Mouse (Mus musculus): ENCODE measurements around the gene Ubiad1. TPM values are rescaled to one million over a fixed set of nuclear protein-coding genes. Genes with fewer than 3 reads are reported as not detected.

Ubiad1 gene
- polyA plus RNA-seq (2015; fragmentation: Nextera tagmentation; extraction: Ambion mirVana), result 24.3 and 25.6 TPM in 2 replicates

GRCm38 (mm10) chr4:148444250-148444967, at the start of gene Ubiad1:
Gene Ubiad1 (minus strand): TSS chr4:148444771.
- WGBS, result under 1% methylated on average over 46 of the region's 46 CpGs
- H3K27me3 ChIP-seq (ENCODE audit: control insufficient read depth, insufficient read depth, low read length), result no peaks in the 10 kb centered on the region
- peak within 1 kb of the TSS; percentile 97 for H3K9ac ChIP-seq (ENCODE audit: low read length)
- H3K4me3 ChIP-seq (ENCODE audit: low read length), result peak within 1 kb of the TSS; percentile 93
- peak within 1 kb of the TSS; percentile 82 for H3K4me2 ChIP-seq (ENCODE audit: low read depth, low read length)
- peaks cover 6% of the 10 kb centered on the region; the same call in 1 of the 2 replicates for H3K36me3 ChIP-seq (ENCODE audit: control insufficient read depth, insufficient read depth)
- peak within 1 kb of the TSS; percentile 91 for H3K27ac ChIP-seq (ENCODE audit: low read length)
- H3K9me3 ChIP-seq (replicated peaks; ENCODE audit: control insufficient read depth, low read length), result no peaks in the 10 kb centered on the region
- H3K4me1 ChIP-seq (ENCODE audit: control insufficient read depth, insufficient read depth, low read length), result peaks cover 31% of the 10 kb centered on the region
- peak; percentile 71 for ATAC-seq (replicated peaks; ENCODE audit: extremely low read depth, insufficient read depth, low FRiP score)

GRCm38 (mm10) chr4:148491448-148491847, 46.9 kb upstream of the Ubiad1 start:
- H3K4me3 ChIP-seq (ENCODE audit: low read length), result no peak overlapping the region
- H3K9me3 ChIP-seq (replicated peaks; ENCODE audit: control insufficient read depth, low read length), result no peaks in the 10 kb centered on the region
- peaks cover 7% of the 10 kb centered on the region; the same call in 1 of the 2 replicates for H3K4me1 ChIP-seq (ENCODE audit: control insufficient read depth, insufficient read depth, low read length)
- no peak overlapping the region for H3K27ac ChIP-seq (ENCODE audit: low read length)
- H3K27me3 ChIP-seq (ENCODE audit: control insufficient read depth, insufficient read depth, low read length), result no peaks in the 10 kb centered on the region
- H3K9ac ChIP-seq (ENCODE audit: low read length), result no peak overlapping the region
- peaks cover 39% of the 10 kb centered on the region for H3K36me3 ChIP-seq (ENCODE audit: control insufficient read depth, insufficient read depth)
- no peak for ATAC-seq (replicated peaks; ENCODE audit: extremely low read depth, insufficient read depth, low FRiP score)
- 84% methylated on average over 7 of the region's 7 CpGs for WGBS
- H3K4me2 ChIP-seq (ENCODE audit: low read depth, low read length), result no peak overlapping the region

- 31% methylated on average over 6 of the region's 6 CpGs for WGBS
- Histone ChIP-seq H3K27ac (ENCODE audit: low read length) (0 out of 2 replicates have a peak overlapping the region, but pooled peaks have one; percentile 7), H3K9ac (ENCODE audit: low read length) (no peak overlapping the region), H3K9me3 (replicated peaks; ENCODE audit: control insufficient read depth, low read length) (no peaks in the 10 kb centered on the region), H3K36me3 (ENCODE audit: control insufficient read depth, insufficient read depth) (peaks cover 45% of the 10 kb centered on the region), H3K4me2 (ENCODE audit: low read depth, low read length) (no peak overlapping the region), H3K27me3 (ENCODE audit: control insufficient read depth, insufficient read depth, low read length) (no peaks in the 10 kb centered on the region), H3K4me1 (ENCODE audit: control insufficient read depth, insufficient read depth, low read length) (peaks cover 7% of the 10 kb centered on the region; the same call in 1 of the 2 replicates), H3K4me3 (ENCODE audit: low read length) (no peak overlapping the region)
- 0 out of 2 replicates have a peak, but pooled peaks have one; percentile 41 for ATAC-seq (replicated peaks; ENCODE audit: extremely low read depth, insufficient read depth, low FRiP score)
Observed at GRCm38 (mm10) chr4:148490502-148490901, 45.9 kb upstream of the Ubiad1 start.

GRCm38 (mm10) chr4:148487841-148488240, 43.3 kb upstream of the Ubiad1 start:
- Histone ChIP-seq H3K4me1 (ENCODE audit: control insufficient read depth, insufficient read depth, low read length) (no peaks in the 10 kb centered on the region), H3K9ac (ENCODE audit: low read length) (no peak overlapping the region), H3K27ac (ENCODE audit: low read length) (no peak overlapping the region), H3K9me3 (replicated peaks; ENCODE audit: control insufficient read depth, low read length) (no peaks in the 10 kb centered on the region), H3K4me2 (ENCODE audit: low read depth, low read length) (no peak overlapping the region), H3K36me3 (ENCODE audit: control insufficient read depth, insufficient read depth) (peaks cover 55% of the 10 kb centered on the region), H3K4me3 (ENCODE audit: low read length) (no peak overlapping the region), H3K27me3 (ENCODE audit: control insufficient read depth, insufficient read depth, low read length) (no peaks in the 10 kb centered on the region)
- no peak for ATAC-seq (replicated peaks; ENCODE audit: extremely low read depth, insufficient read depth, low FRiP score)
- WGBS, result 48% methylated on average over 2 of the region's 2 CpGs

- no peak for ATAC-seq (replicated peaks; ENCODE audit: extremely low read depth, insufficient read depth, low FRiP score)
- Histone ChIP-seq H3K27ac (ENCODE audit: low read length) (no peak overlapping the region), H3K9me3 (replicated peaks; ENCODE audit: control insufficient read depth, low read length) (no peaks in the 10 kb centered on the region), H3K4me2 (ENCODE audit: low read depth, low read length) (no peak overlapping the region), H3K36me3 (ENCODE audit: control insufficient read depth, insufficient read depth) (peaks cover 56% of the 10 kb centered on the region), H3K4me1 (ENCODE audit: control insufficient read depth, insufficient read depth, low read length) (no peaks in the 10 kb centered on the region), H3K9ac (ENCODE audit: low read length) (no peak overlapping the region), H3K4me3 (ENCODE audit: low read length) (no peak overlapping the region), H3K27me3 (ENCODE audit: control insufficient read depth, insufficient read depth, low read length) (no peaks in the 10 kb centered on the region)
- WGBS, result 97% methylated on average over 12 of the region's 12 CpGs
Observed at GRCm38 (mm10) chr4:148484511-148484910, 39.9 kb upstream of the Ubiad1 start.

- Histone ChIP-seq H3K27me3 (ENCODE audit: control insufficient read depth, insufficient read depth, low read length) (no peaks in the 10 kb centered on the region), H3K36me3 (ENCODE audit: control insufficient read depth, insufficient read depth) (peaks cover 56% of the 10 kb centered on the region), H3K4me2 (ENCODE audit: low read depth, low read length) (no peak overlapping the region), H3K9me3 (replicated peaks; ENCODE audit: control insufficient read depth, low read length) (no peaks in the 10 kb centered on the region), H3K27ac (ENCODE audit: low read length) (no peak overlapping the region), H3K4me1 (ENCODE audit: control insufficient read depth, insufficient read depth, low read length) (no peaks in the 10 kb centered on the region), H3K4me3 (ENCODE audit: low read length) (no peak overlapping the region), H3K9ac (ENCODE audit: low read length) (no peak overlapping the region)
- 82% methylated on average over 2 of the region's 2 CpGs for WGBS
- ATAC-seq (replicated peaks; ENCODE audit: extremely low read depth, insufficient read depth, low FRiP score), result no peak
Observed at GRCm38 (mm10) chr4:148481557-148482168, 37.1 kb upstream of the Ubiad1 start.

GRCm38 (mm10) chr4:148480245-148480644, 35.7 kb upstream of the Ubiad1 start:
- no peak for ATAC-seq (replicated peaks; ENCODE audit: extremely low read depth, insufficient read depth, low FRiP score)
- Histone ChIP-seq H3K9ac (ENCODE audit: low read length) (no peak overlapping the region), H3K9me3 (replicated peaks; ENCODE audit: control insufficient read depth, low read length) (no peaks in the 10 kb centered on the region), H3K36me3 (ENCODE audit: control insufficient read depth, insufficient read depth) (peaks cover 51% of the 10 kb centered on the region), H3K27ac (ENCODE audit: low read length) (no peak overlapping the region), H3K4me1 (ENCODE audit: control insufficient read depth, insufficient read depth, low read length) (no peaks in the 10 kb centered on the region), H3K4me2 (ENCODE audit: low read depth, low read length) (no peak overlapping the region), H3K27me3 (ENCODE audit: control insufficient read depth, insufficient read depth, low read length) (no peaks in the 10 kb centered on the region), H3K4me3 (ENCODE audit: low read length) (no peak overlapping the region)
- WGBS, result 93% methylated on average over 2 of the region's 2 CpGs

- ATAC-seq (replicated peaks; ENCODE audit: extremely low read depth, insufficient read depth, low FRiP score), result no peak
- H3K4me2 ChIP-seq (ENCODE audit: low read depth, low read length), result no peak overlapping the region
- peaks cover 67% of the 10 kb centered on the region for H3K36me3 ChIP-seq (ENCODE audit: control insufficient read depth, insufficient read depth)
- 93% methylated on average over 5 of the region's 5 CpGs for WGBS
- H3K9ac ChIP-seq (ENCODE audit: low read length), result no peak overlapping the region
- no peak overlapping the region for H3K27ac ChIP-seq (ENCODE audit: low read length)
- H3K9me3 ChIP-seq (replicated peaks; ENCODE audit: control insufficient read depth, low read length), result no peaks in the 10 kb centered on the region
- no peak overlapping the region for H3K4me3 ChIP-seq (ENCODE audit: low read length)
- H3K27me3 ChIP-seq (ENCODE audit: control insufficient read depth, insufficient read depth, low read length), result no peaks in the 10 kb centered on the region
- H3K4me1 ChIP-seq (ENCODE audit: control insufficient read depth, insufficient read depth, low read length), result no peaks in the 10 kb centered on the region
Observed at GRCm38 (mm10) chr4:148473496-148473895, 28.9 kb upstream of the Ubiad1 start.

Measured in heart, embryonic 16.5 days (tissue).